Mouse (Mus musculus): ENCODE data around the gene Rarb. TPM values are rescaled to one million over a fixed set of nuclear protein-coding genes. Genes with fewer than 3 reads are reported as not detected.

Rarb gene
- polyA plus RNA-seq, 1 experiment = 0.19 TPM

DNA sequence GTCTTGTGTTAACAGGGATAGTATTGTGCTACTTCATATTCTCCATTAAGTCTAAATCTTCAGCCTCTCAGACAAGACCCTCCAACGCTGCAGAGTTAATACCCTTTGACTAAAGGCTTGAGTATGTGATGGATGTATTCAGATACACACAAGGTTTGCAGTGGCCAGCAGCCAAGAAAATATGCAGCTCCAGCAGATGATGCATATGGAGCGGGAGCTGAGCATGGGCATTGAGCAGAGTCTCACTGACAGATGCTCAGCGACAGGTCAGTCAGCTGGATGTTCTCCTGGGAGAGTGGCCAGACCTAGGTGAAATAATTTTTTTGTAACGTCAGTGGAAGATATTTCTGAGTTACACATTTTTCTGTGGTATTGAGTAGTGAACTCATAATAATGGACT, 229.8 kb downstream of the Rarb start:
- Histone ChIP-seq H3K36me3 (ENCODE audit: control insufficient read depth, insufficient read depth) (no peaks in the 10 kb centered on the region), H3K27me3 (ENCODE audit: control insufficient read depth, insufficient read depth, insufficient read length) (no peaks in the 10 kb centered on the region), H3ac (ENCODE audit: control insufficient read depth, insufficient read length) (no peak overlapping the region), H3K4me3 (no peak overlapping the region), H3K79me2 (ENCODE audit: control insufficient read depth, insufficient read depth) (no peaks in the 10 kb centered on the region), H3K4me2 (ENCODE audit: low read depth) (no peak overlapping the region)
- TF ChIP-seq MAX (IDR thresholded peaks at IDR 0.05; ENCODE audit: low read depth) (no peak), MYOD1 (IDR thresholded peaks at IDR 0.05; ENCODE audit: control insufficient read depth in 1 of 3, insufficient read length in 2 of 3, low read depth in 2 of 3) (no peak), USF1 (IDR thresholded peaks at IDR 0.05; ENCODE audit: low read depth) (no peak), CEBPB (IDR thresholded peaks at IDR 0.05; ENCODE audit: insufficient read depth, poor library complexity, severe bottlenecking) (no peak), SRF (IDR thresholded peaks at IDR 0.05; ENCODE audit: control insufficient read depth, insufficient read length, low read depth) (no peak), REST (IDR thresholded peaks at IDR 0.05; ENCODE audit: insufficient read depth, insufficient read length) (no peak), TCF12 (IDR thresholded peaks at IDR 0.05; ENCODE audit: insufficient read depth, poor library complexity, severe bottlenecking) (no peak), TCF3 (IDR thresholded peaks at IDR 0.05; ENCODE audit: insufficient read length, low read depth) (no peak), POLR2AphosphoS2 (IDR thresholded peaks at IDR 0.05; ENCODE audit: insufficient read length, low read depth) (no peak), MYOG (IDR thresholded peaks at IDR 0.05; ENCODE audit: control insufficient read depth in 1 of 3, insufficient read depth in 1 of 3, insufficient read length in 2 of 3, low read depth in 2 of 3) (no peak), E2F4 (IDR thresholded peaks at IDR 0.05; ENCODE audit: insufficient read depth) (no peak), POLR2A (IDR thresholded peaks at IDR 0.05; ENCODE audit: insufficient read length, low read depth) (no peak)

DNA sequence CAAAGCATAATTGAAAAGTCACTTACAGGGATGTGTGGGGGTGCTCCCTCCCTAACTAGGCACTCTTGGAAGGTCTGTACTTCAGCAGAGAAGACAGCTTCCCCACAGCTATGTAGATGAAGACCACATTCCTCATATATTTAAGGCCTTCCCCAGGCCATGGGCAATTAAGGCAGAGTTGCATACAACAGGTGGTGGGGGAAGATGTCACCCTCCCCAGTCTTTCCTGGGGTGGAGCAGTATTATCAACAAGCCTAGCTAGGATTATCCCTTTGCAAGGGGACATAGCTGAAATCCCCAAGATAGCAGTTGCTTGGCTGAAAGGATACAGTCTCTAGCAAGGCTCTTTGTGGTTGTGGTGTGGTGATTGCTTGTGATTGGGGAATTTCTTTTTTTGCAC, 240.9 kb downstream of the Rarb start:
- H3K4me3 ChIP-seq = no peak overlapping the region
- H3K79me2 ChIP-seq (ENCODE audit: control insufficient read depth, insufficient read depth) = no peaks in the 10 kb centered on the region
- no peaks in the 10 kb centered on the region for H3K27me3 ChIP-seq (ENCODE audit: control insufficient read depth, insufficient read depth, insufficient read length)
- no peak overlapping the region for H3ac ChIP-seq (ENCODE audit: control insufficient read depth, insufficient read length)
- TF ChIP-seq TCF12 (IDR thresholded peaks at IDR 0.05; ENCODE audit: insufficient read depth, poor library complexity, severe bottlenecking) (peak; percentile 12), MYOG (IDR thresholded peaks at IDR 0.05; ENCODE audit: control insufficient read depth in 1 of 3, insufficient read depth in 1 of 3, insufficient read length in 2 of 3, low read depth in 2 of 3) (peak in 2 of 3 experiments; percentile 19 to 21), MYOD1 (IDR thresholded peaks at IDR 0.05; ENCODE audit: control insufficient read depth in 1 of 3, insufficient read length in 2 of 3, low read depth in 2 of 3) (peak; percentile 13 to 83 (median 69)), USF1 (IDR thresholded peaks at IDR 0.05; ENCODE audit: low read depth) (no peak)
- H3K4me2 ChIP-seq (ENCODE audit: low read depth) = no peak overlapping the region
- H3K36me3 ChIP-seq (ENCODE audit: control insufficient read depth, insufficient read depth) = no peaks in the 10 kb centered on the region

DNA sequence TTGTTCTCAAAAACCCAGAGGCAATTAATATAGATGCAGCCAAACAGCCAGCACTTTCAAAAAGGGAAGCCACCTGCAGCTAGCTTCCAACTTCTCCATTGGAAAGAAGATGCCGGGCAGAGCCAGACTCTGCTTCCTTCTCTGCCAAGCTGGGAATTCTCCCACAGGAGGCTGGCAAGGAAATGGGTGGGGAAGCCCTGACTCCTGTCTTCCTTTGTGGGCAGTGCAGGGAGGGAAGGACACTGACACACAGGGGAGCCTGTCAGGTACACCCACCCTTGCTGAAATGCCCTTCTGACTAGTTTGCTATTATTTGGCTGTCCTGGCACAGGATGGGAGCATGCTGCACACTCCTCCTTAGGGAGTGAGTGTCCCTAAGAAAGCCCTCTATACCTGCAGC, 241.9 kb downstream of the Rarb start:
- no peak overlapping the region for H3K4me2 ChIP-seq (ENCODE audit: low read depth)
- H3K4me3 ChIP-seq = no peak overlapping the region
- no peak overlapping the region for H3ac ChIP-seq (ENCODE audit: control insufficient read depth, insufficient read length)
- no peaks in the 10 kb centered on the region for H3K36me3 ChIP-seq (ENCODE audit: control insufficient read depth, insufficient read depth)
- H3K27me3 ChIP-seq (ENCODE audit: control insufficient read depth, insufficient read depth, insufficient read length) = no peaks in the 10 kb centered on the region
- H3K79me2 ChIP-seq (ENCODE audit: control insufficient read depth, insufficient read depth) = no peaks in the 10 kb centered on the region
- TF ChIP-seq MYOG (IDR thresholded peaks at IDR 0.05; ENCODE audit: control insufficient read depth in 1 of 3, insufficient read depth in 1 of 3, insufficient read length in 2 of 3, low read depth in 2 of 3) (no peak), POLR2AphosphoS2 (IDR thresholded peaks at IDR 0.05; ENCODE audit: insufficient read length, low read depth) (no peak), E2F4 (IDR thresholded peaks at IDR 0.05; ENCODE audit: insufficient read depth) (no peak), SRF (IDR thresholded peaks at IDR 0.05; ENCODE audit: control insufficient read depth, insufficient read length, low read depth) (no peak), TCF3 (IDR thresholded peaks at IDR 0.05; ENCODE audit: insufficient read length, low read depth) (no peak), TCF12 (IDR thresholded peaks at IDR 0.05; ENCODE audit: insufficient read depth, poor library complexity, severe bottlenecking) (no peak), USF1 (IDR thresholded peaks at IDR 0.05; ENCODE audit: low read depth) (no peak), MYOD1 (IDR thresholded peaks at IDR 0.05; ENCODE audit: control insufficient read depth in 1 of 3, insufficient read length in 2 of 3, low read depth in 2 of 3) (no peak), REST (IDR thresholded peaks at IDR 0.05; ENCODE audit: insufficient read depth, insufficient read length) (no peak), POLR2A (IDR thresholded peaks at IDR 0.05; ENCODE audit: insufficient read length, low read depth) (no peak), CEBPB (IDR thresholded peaks at IDR 0.05; ENCODE audit: insufficient read depth, poor library complexity, severe bottlenecking) (no peak), MAX (IDR thresholded peaks at IDR 0.05; ENCODE audit: low read depth) (no peak)

DNA sequence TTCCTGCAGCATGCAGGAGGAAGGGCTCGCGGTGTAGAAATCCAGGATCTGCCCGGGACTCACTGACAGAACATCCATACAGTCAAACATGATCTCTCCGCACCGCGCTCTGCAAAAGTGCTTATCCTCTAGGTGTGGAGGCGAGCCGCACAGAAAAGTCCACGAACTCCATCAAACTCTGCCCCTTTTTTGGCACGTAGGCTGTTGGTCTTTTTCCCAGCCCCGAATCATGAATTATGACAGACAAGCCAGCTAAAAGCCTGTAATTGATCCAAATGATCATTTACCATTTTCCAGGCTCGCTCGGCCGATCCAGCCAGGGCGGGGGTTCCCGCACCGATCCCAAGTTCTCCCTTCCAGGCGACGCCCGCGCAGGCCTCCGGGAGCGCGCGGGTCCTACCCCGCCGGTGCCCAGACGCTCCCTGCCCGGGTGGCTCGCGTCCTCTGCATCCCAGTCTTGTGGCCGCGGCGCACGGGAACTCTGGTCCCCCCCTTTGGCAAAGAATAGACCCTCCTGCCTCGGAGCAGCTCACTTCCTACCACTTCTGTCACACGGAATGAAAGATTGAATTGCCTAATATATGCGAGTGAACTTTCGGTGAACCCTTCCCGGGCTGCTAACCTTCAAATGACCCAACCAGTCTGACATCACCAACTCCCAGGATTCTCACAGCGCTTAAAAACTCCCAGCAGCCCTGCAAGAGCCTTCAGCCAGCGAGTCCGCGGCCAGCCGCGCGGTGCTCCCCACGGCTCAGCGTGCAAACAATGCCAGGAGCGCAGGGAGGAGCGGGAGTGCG, 243.8 kb downstream of the Rarb start:
- Histone ChIP-seq H3K4me2 (ENCODE audit: low read depth) (peak overlapping the region; percentile 55), H3ac (ENCODE audit: control insufficient read depth, insufficient read length) (no peak overlapping the region), H3K36me3 (ENCODE audit: control insufficient read depth, insufficient read depth) (no peaks in the 10 kb centered on the region), H3K4me3 (no peak overlapping the region), H3K79me2 (ENCODE audit: control insufficient read depth, insufficient read depth) (no peaks in the 10 kb centered on the region), H3K27me3 (ENCODE audit: control insufficient read depth, insufficient read depth, insufficient read length) (no peaks in the 10 kb centered on the region)
- TF ChIP-seq MYOD1 (IDR thresholded peaks at IDR 0.05; ENCODE audit: control insufficient read depth in 1 of 3, insufficient read length in 2 of 3, low read depth in 2 of 3) (no peak), POLR2A (IDR thresholded peaks at IDR 0.05; ENCODE audit: insufficient read length, low read depth) (peak; percentile 50)

DNA sequence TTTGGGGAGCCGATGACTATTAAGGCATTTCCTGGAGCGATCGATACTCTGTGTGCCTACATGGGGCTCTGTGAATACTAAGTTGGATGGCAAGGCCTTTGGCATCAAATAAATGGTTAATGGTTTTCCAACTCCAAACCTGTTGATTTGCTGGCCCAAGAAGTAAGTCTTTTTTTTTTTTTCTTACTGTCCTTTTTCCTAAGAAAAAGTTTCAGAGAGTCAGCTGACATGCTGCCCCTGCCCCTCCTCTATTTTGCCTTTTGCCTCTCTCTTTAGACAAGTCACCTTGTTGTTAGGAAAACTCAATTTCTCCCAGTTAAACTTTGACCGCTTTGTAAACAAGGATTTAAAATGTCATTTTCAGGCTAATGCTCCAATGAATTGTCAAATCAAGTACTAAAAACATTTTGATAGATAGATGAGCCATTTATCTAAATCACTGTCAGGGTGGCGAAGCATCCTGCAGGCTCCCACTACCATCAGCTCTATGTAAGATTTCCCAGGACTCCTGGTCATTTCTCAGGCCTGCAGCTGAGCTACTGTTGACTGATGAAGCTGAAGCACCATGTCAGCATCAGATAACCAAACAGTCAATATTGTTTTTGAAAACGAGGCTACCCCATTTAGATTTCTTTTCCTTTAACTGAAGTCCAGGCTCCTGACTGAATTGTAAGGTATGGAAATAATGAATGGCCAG, 245.3 kb downstream of the Rarb start:
- no peak overlapping the region for H3ac ChIP-seq (ENCODE audit: control insufficient read depth, insufficient read length)
- no peak overlapping the region for H3K4me3 ChIP-seq
- H3K4me2 ChIP-seq (ENCODE audit: low read depth) = no peak overlapping the region
- no peaks in the 10 kb centered on the region for H3K36me3 ChIP-seq (ENCODE audit: control insufficient read depth, insufficient read depth)
- no peaks in the 10 kb centered on the region for H3K27me3 ChIP-seq (ENCODE audit: control insufficient read depth, insufficient read depth, insufficient read length)
- TF ChIP-seq USF1 (IDR thresholded peaks at IDR 0.05; ENCODE audit: low read depth) (no peak), POLR2AphosphoS2 (IDR thresholded peaks at IDR 0.05; ENCODE audit: insufficient read length, low read depth) (no peak)
- no peaks in the 10 kb centered on the region for H3K79me2 ChIP-seq (ENCODE audit: control insufficient read depth, insufficient read depth)
